Mouse (Mus musculus) kidney, embryonic 15.5 days (tissue): Measurements from ENCODE around the gene Tns3. TPM values are rescaled to one million over a fixed set of nuclear protein-coding genes. Genes with fewer than 3 reads are reported as not detected.

ENCODE experiments used
- ATAC-seq: fragments of 200-750 bp; cut with Nextera tagmentation; replicated peaks from 2 replicates; pipeline ENCODE4 v1.8.0; 2017; ENCODE audit warnings: moderate TSS enrichment; ENCODE audit not compliant: low FRiP score
- H3K27ac ChIP-seq: fragments of 300-500 bp; sonication (generic); 2 replicates; pipeline ENCODE4 v1.5.1; 2015; ENCODE audit warnings: mild to moderate bottlenecking, inconsistent platforms
- H3K27me3 ChIP-seq: fragments of 300-500 bp; sonication (generic); 2 replicates; pipeline ENCODE4 v1.6.1; 2015; ENCODE audit warnings: inconsistent platforms
- H3K36me3 ChIP-seq: fragments of 300-500 bp; sonication (generic); 2 replicates; pipeline ENCODE4 v1.6.1; 2015; ENCODE audit warnings: inconsistent platforms
- H3K4me1 ChIP-seq: fragments of 300-500 bp; sonication (generic); 2 replicates; pipeline ENCODE4 v1.6.1; 2015; ENCODE audit warnings: inconsistent platforms
- H3K4me2 ChIP-seq: fragments of 300-500 bp; sonication (generic); 2 replicates; pipeline ENCODE4 v1.6.1; 2015; ENCODE audit warnings: moderate library complexity, mild to moderate bottlenecking, inconsistent platforms
- H3K4me3 ChIP-seq: fragments of 300-500 bp; sonication (generic); replicated peaks from 2 replicates; pipeline ENCODE4 v1.5.1; 2015; ENCODE audit warnings: mild to moderate bottlenecking, inconsistent platforms
- H3K9ac ChIP-seq: fragments of 300-500 bp; sonication (generic); 2 replicates; pipeline ENCODE4 v1.6.1; 2015; ENCODE audit warnings: mild to moderate bottlenecking, inconsistent platforms
- H3K9me3 ChIP-seq: fragments of 300-500 bp; sonication (generic); replicated peaks from 2 replicates; pipeline ENCODE4 v1.6.1; 2016; ENCODE audit warnings: inconsistent platforms
- WGBS: fragments of 180-500 bp; shearing (Covaris S2); methylation state at CpG from one replicate; pipeline ENCODE4 v1.1.7; 2015; ENCODE audit warnings: mixed read lengths; 5-methylcytosine and 5-hydroxymethylcytosine counted together
- polyA plus RNA-seq: library from polyadenylated mRNA; unstranded; fragments of >200 nt; fragmentation: Nextera tagmentation; extraction: Ambion mirVana; gene quantifications from 2 replicates; pipeline ENCODE4 v1.2.1, GENCODE M21; 2015

Gene Tns3
- polyA plus RNA-seq, 1 experiment from 2014 or later, result 27.7 TPM

GRCm38 (mm10) chr11:8679221-8679620 lies 14.9 kb upstream of the Tns3 start:
- WGBS, result 86% methylated on average over 5 of the region's 5 CpGs
- no peak for ATAC-seq
- Histone ChIP-seq H3K4me1 (peaks cover 32% of the 10 kb centered on the region), H3K27me3 (no peaks in the 10 kb centered on the region), H3K36me3 (no peaks in the 10 kb centered on the region), H3K4me3 (no peak overlapping the region), H3K9me3 (no peaks in the 10 kb centered on the region), H3K27ac (no peak overlapping the region), H3K4me2 (no peak overlapping the region), H3K9ac (no peak overlapping the region)

DNA sequence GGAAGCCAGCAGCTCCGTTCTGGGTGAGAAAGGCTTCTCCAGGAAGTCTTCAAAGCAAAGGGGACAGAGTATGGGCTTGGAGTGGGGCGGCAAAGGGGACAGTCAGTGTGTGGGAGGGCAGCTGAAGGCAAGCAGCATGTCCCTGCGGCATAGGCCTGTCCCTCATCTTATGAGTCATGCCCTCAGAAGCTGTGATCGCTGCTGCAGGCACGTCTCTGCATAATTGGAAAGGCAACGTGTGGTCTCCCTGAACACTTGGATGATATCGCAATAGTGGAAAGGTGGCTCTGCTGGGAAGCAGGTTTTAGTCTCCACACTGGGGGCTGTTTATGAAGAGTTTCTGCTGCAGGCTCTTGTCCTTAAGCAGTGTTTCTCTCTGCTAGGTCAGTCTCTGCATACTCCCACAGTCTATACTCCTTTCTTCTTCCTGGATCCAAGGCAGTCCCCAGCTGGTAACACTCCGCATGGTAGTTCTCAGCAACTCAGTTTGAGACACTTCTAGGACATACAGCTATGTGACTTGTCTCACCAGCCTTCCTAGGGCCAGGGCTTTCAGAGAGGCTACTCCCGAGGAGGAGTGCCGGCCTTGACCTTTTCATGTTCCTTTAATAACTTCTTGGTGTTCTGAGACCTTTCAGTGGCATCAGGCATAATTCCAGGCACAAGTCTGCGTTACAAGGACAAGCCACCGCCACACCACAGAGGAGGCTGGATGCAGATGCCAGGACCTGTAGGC lies 14.1 kb upstream of the Tns3 start:
- H3K9me3 ChIP-seq, result no peaks in the 10 kb centered on the region
- no peak overlapping the region for H3K4me2 ChIP-seq
- no peak overlapping the region for H3K4me3 ChIP-seq
- ATAC-seq, result no peak; the same call in 1 of the 2 replicates
- no peaks in the 10 kb centered on the region for H3K27me3 ChIP-seq
- H3K36me3 ChIP-seq, result no peaks in the 10 kb centered on the region
- H3K9ac ChIP-seq, result no peak overlapping the region
- peaks cover 27% of the 10 kb centered on the region for H3K4me1 ChIP-seq
- 63% methylated on average over 12 of the region's 12 CpGs for WGBS
- 0 out of 2 replicates have a peak overlapping the region, but pooled peaks have one; percentile 37 for H3K27ac ChIP-seq

GRCm38 (mm10) chr11:8675701-8676474 lies 11.6 kb upstream of the Tns3 start:
- no peak overlapping the region for H3K4me3 ChIP-seq
- no peak for ATAC-seq
- peaks cover 24% of the 10 kb centered on the region for H3K4me1 ChIP-seq
- no peaks in the 10 kb centered on the region for H3K27me3 ChIP-seq
- no peaks in the 10 kb centered on the region for H3K9me3 ChIP-seq
- H3K4me2 ChIP-seq, result no peak overlapping the region
- 72% methylated on average over 6 of the region's 6 CpGs for WGBS
- no peak overlapping the region for H3K9ac ChIP-seq
- H3K36me3 ChIP-seq, result no peaks in the 10 kb centered on the region
- H3K27ac ChIP-seq, result peak overlapping the region; percentile 25; the same call in 1 of the 2 replicates

DNA sequence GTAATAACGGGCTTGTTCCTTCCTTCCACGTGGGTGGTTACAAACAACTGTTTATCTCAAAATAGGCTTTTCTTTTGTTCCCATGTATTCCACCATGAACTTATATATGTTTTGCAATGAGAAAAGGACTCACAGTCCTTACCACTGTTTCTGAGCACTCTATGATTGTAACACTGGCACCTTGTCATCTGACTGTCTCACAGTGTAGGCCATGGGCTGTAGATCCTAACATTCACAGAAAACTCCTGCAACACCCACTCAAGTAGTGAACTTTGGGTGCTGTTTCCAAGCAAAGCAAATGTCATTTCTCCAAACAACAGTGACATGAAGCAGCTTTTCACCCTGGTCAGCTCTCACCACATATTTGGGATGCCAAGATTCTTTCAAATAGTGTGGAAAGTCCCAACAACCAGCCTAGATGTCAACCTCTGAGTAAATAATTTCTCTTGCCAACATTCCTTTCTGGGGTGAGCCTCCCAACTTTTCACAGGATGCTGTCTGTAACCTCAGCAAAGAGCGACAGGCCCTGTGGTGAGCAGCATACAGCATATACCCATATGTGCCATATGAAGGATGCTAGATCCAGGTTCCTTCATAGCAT lies 10.3 kb upstream of the Tns3 start:
- no peaks in the 10 kb centered on the region for H3K36me3 ChIP-seq
- no peaks in the 10 kb centered on the region for H3K9me3 ChIP-seq
- no peak overlapping the region for H3K4me2 ChIP-seq
- WGBS, result 75% methylated on average over 3 of the region's 3 CpGs
- peaks cover 24% of the 10 kb centered on the region for H3K4me1 ChIP-seq
- no peak overlapping the region for H3K4me3 ChIP-seq
- ATAC-seq, result no peak
- no peaks in the 10 kb centered on the region for H3K27me3 ChIP-seq
- H3K27ac ChIP-seq, result no peak overlapping the region
- H3K9ac ChIP-seq, result no peak overlapping the region

- ATAC-seq, result no peak
- Histone ChIP-seq H3K36me3 (no peaks in the 10 kb centered on the region), H3K4me2 (no peak overlapping the region), H3K4me1 (peaks cover 15% of the 10 kb centered on the region; the same call in 1 of the 2 replicates), H3K27ac (no peak overlapping the region), H3K9ac (no peak overlapping the region), H3K4me3 (no peak overlapping the region), H3K27me3 (no peaks in the 10 kb centered on the region), H3K9me3 (no peaks in the 10 kb centered on the region; the same call in 1 of the 2 replicates)
- 80% methylated on average over 4 of the region's 4 CpGs for WGBS
These were observed 7.4 kb upstream of the Tns3 start for GRCm38 (mm10) chr11:8671698-8672097.

- no peaks in the 10 kb centered on the region; the same call in 1 of the 2 replicates for H3K9me3 ChIP-seq
- peaks cover 8% of the 10 kb centered on the region; the same call in 1 of the 2 replicates for H3K4me1 ChIP-seq
- H3K4me3 ChIP-seq, result no peak overlapping the region
- H3K36me3 ChIP-seq, result no peaks in the 10 kb centered on the region
- ATAC-seq, result no peak
- H3K27me3 ChIP-seq, result no peaks in the 10 kb centered on the region
- 0 out of 2 replicates have a peak overlapping the region, but pooled peaks have one; percentile 7 for H3K27ac ChIP-seq
- H3K4me2 ChIP-seq, result no peak overlapping the region
- no peak overlapping the region for H3K9ac ChIP-seq
- 87% methylated on average over 2 of the region's 2 CpGs for WGBS
These were observed 4.8 kb upstream of the Tns3 start for GRCm38 (mm10) chr11:8669138-8669537.

- Histone ChIP-seq H3K36me3 (no peaks in the 10 kb centered on the region), H3K4me2 (peak overlapping the region; percentile 86), H3K9ac (peak overlapping the region; percentile 93), H3K27ac (peak overlapping the region; percentile 95), H3K4me1 (peaks cover 43% of the 10 kb centered on the region), H3K4me3 (peak overlapping the region; percentile 77), H3K27me3 (no peaks in the 10 kb centered on the region), H3K9me3 (no peaks in the 10 kb centered on the region; the same call in 1 of the 2 replicates)
- WGBS, result 38% methylated on average over 5 of the region's 5 CpGs
- no peak for ATAC-seq
These were observed 462 bp upstream of the Tns3 start for GRCm38 (mm10) chr11:8664797-8665196.

DNA sequence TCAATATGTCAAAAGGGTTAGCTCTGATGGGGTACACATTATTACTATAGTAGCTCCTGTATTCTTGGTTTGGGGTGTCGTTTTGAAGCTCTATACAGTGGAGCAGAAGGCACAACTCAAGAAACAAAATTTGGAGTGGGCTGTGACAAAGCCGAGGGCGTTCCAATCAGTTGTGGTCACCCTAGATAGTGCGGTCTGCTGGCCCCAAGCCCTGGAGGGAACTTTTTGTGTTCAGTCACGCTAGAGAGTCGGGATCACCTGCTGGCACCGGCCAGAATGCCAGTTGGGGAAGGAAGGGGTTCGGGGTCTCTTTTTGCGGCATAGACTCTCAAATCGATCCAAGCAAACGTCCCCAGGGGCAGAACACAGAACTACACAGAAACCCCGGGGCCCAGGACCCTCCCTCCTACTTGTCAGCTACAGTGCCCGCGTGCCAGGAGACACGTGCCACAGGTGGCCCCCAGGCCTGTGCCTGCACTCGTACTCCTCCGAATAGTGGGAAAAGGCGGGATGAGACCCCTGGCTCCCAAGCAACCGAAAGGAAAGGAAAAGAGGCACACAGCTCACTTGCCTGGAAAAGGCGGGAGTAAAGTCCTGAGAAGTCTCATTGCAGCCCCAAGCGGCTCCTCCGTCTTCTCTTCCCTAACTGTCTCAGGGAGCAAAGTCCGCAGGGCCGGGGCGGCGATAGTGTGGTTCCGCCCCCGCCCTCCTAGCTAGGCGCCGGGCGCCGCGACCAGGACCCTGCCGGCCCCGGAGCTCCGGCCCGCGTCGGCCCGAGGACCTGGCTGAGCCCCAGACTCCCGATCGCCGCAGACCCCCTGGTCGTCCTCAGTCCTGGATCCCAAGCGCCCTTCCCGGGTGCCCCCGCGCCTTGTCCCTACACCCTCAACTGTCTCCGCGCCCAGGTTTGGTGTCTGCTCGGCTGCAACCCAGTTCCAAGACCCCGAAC lies 617 bp downstream of the Tns3 start:
- H3K4me3 ChIP-seq, result peak overlapping the region; percentile 77
- peak overlapping the region; percentile 95 for H3K27ac ChIP-seq
- peak overlapping the region; percentile 93 for H3K9ac ChIP-seq
- no peaks in the 10 kb centered on the region for H3K27me3 ChIP-seq
- no peaks in the 10 kb centered on the region; the same call in 1 of the 2 replicates for H3K9me3 ChIP-seq
- H3K36me3 ChIP-seq, result peaks cover 3% of the 10 kb centered on the region
- ATAC-seq, result peak; percentile 91
- H3K4me1 ChIP-seq, result peaks cover 53% of the 10 kb centered on the region
- WGBS, result under 1% methylated on average over 52 of the region's 52 CpGs
- peak overlapping the region; percentile 86 for H3K4me2 ChIP-seq

DNA sequence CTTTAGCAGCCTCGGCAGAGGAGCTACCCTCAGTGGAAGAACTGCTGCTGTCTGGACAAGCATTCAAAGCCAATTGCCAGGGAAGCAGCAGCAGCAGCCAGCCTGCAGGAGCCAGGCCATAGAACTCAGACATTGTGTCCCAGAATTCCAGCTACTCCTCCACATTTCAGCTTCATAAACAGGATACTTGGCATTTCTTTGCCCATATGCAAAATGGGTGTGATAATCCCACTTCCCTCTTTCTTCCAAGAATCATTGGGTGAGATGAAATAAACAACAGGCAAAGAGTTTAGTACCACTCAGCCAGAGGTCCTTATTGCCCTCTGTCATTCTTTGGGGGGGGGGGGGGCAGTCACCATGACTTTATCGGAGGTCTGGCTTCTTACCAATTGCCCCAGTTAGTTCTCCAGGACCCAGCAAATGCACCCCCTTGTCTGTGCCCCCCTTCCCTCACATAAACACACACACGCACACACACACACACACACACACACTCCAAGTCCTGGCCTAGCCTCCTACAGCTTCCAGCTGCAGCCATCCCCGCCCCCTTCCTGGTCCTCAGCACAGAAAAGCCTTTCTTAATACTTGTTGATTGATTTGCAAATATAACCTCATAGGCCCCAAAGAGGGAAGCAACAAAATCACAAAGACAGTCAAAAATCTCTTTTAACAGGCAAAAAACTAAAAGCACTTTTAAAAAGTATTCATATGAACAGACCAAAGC lies 1.5 kb downstream of the Tns3 start:
- peaks cover 7% of the 10 kb centered on the region for H3K36me3 ChIP-seq
- peak overlapping the region; percentile 77 for H3K4me3 ChIP-seq
- ATAC-seq, result no peak
- peak overlapping the region; percentile 61 for H3K27ac ChIP-seq
- peak overlapping the region; percentile 93 for H3K9ac ChIP-seq
- peaks cover 61% of the 10 kb centered on the region for H3K4me1 ChIP-seq
- peak overlapping the region; percentile 86 for H3K4me2 ChIP-seq
- 31% methylated on average over 4 of the region's 4 CpGs for WGBS
- H3K27me3 ChIP-seq, result no peaks in the 10 kb centered on the region
- no peaks in the 10 kb centered on the region for H3K9me3 ChIP-seq

GRCm38 (mm10) chr11:8660951-8661350 lies 3.4 kb downstream of the Tns3 start:
- Histone ChIP-seq H3K27ac (no peak overlapping the region), H3K36me3 (peaks cover 7% of the 10 kb centered on the region), H3K9me3 (no peaks in the 10 kb centered on the region), H3K9ac (no peak overlapping the region), H3K4me2 (no peak overlapping the region), H3K27me3 (no peaks in the 10 kb centered on the region), H3K4me1 (peaks cover 78% of the 10 kb centered on the region), H3K4me3 (no peak overlapping the region)
- no peak for ATAC-seq
- WGBS, result 59% methylated on average over 4 of the region's 4 CpGs

DNA sequence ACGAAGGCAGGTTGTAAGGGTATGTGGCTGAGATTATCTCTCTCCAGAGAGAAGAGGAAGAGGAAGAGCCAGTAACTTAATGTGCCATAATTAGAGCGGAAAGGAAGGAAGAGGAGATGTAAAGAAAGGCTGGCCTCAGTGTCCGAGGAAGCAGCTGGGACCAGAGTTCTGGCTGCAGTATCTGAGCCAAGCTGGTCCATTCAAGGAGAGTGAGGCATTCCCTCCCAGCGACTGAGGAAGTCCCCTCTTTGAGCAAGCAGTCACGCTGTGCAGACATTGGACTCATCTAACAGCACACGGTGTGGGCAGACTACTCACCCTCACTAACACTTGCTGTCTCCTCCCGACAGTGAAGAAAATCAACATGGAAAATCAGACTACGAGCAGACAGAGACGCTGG lies 4.5 kb downstream of the Tns3 start:
- no peak overlapping the region for H3K4me3 ChIP-seq
- no peak overlapping the region for H3K4me2 ChIP-seq
- no peaks in the 10 kb centered on the region for H3K9me3 ChIP-seq
- H3K27me3 ChIP-seq, result no peaks in the 10 kb centered on the region
- peaks cover 83% of the 10 kb centered on the region for H3K4me1 ChIP-seq
- H3K9ac ChIP-seq, result no peak overlapping the region
- peak overlapping the region; percentile 49 for H3K27ac ChIP-seq
- no peak for ATAC-seq
- WGBS, result 55% methylated on average over 9 of the region's 9 CpGs
- peaks cover 7% of the 10 kb centered on the region for H3K36me3 ChIP-seq
